Mouse (Mus musculus) lung, postnatal 14 days (tissue): ENCODE measurements around the gene Tmem202.

Source experiments
- DNase-seq: peaks from one replicate; pipeline ENCODE4 v3.0.0; 2021

Gene Tmem202

GRCm38 (mm10) chr9:59531645-59532044, 8.0 kb downstream of the Tmem202 start:
- DNase-seq: no peak

GRCm38 (mm10) chr9:59528274-59528673, 11.4 kb downstream of the Tmem202 start:
- DNase-seq: no peak

GRCm38 (mm10) chr9:59527580-59527979, 12.1 kb downstream of the Tmem202 start:
- DNase-seq: no peak

GRCm38 (mm10) chr9:59526727-59527126, 12.9 kb downstream of the Tmem202 start:
- no peak for DNase-seq

- DNase-seq: peak; percentile 50
Measured at GRCm38 (mm10) chr9:59522906-59523305, 16.7 kb downstream of the Tmem202 start.

- DNase-seq: no peak
Measured at GRCm38 (mm10) chr9:59519396-59519795, 20.3 kb downstream of the Tmem202 start.

GRCm38 (mm10) chr9:59518976-59519375, 20.7 kb downstream of the Tmem202 start:
- DNase-seq: peak; percentile 51

GRCm38 (mm10) chr9:59517127-59517526, 22.5 kb downstream of the Tmem202 start:
- no peak for DNase-seq

GRCm38 (mm10) chr9:59515069-59515468, 24.6 kb downstream of the Tmem202 start:
- no peak for DNase-seq

- DNase-seq: no peak
Measured at GRCm38 (mm10) chr9:59512381-59512780, 27.3 kb downstream of the Tmem202 start.

- DNase-seq: no peak
Measured at GRCm38 (mm10) chr9:59508146-59508545, 31.5 kb downstream of the Tmem202 start.

- DNase-seq: no peak
Measured at GRCm38 (mm10) chr9:59487331-59487730, 52.3 kb downstream of the Tmem202 start.

GRCm38 (mm10) chr9:59486549-59487065, 53.0 kb downstream of the Tmem202 start, which contains the start of gene Arih1:
Gene Arih1, minus strand, starts transcription at chr9:59486618.
- peak; percentile 99 for DNase-seq

GRCm38 (mm10) chr9:59486076-59486518, 53.5 kb downstream of the Tmem202 start:
- DNase-seq: no peak

GRCm38 (mm10) chr9:59485511-59486075, 54.1 kb downstream of the Tmem202 start:
- peak; percentile 71 for DNase-seq

GRCm38 (mm10) chr9:59484760-59485159, 54.9 kb downstream of the Tmem202 start:
- DNase-seq: no peak

GRCm38 (mm10) chr9:59482419-59482818, 57.2 kb downstream of the Tmem202 start:
- peak; percentile 41 for DNase-seq

- DNase-seq: no peak
Measured at GRCm38 (mm10) chr9:59476617-59477016, 63.0 kb downstream of the Tmem202 start.

GRCm38 (mm10) chr9:59474838-59475237, 64.8 kb downstream of the Tmem202 start:
- no peak for DNase-seq

GRCm38 (mm10) chr9:59473171-59473570, 66.5 kb downstream of the Tmem202 start:
- DNase-seq: no peak

GRCm38 (mm10) chr9:59469446-59469845, 70.2 kb downstream of the Tmem202 start:
- DNase-seq: no peak
